Mouse (Mus musculus) kidney, adult 2 months (tissue): ENCODE results near the gene Cyp2d10. TPM values are rescaled to one million over a fixed set of nuclear protein-coding genes. Genes with fewer than 3 reads are reported as not detected.

Source experiments
- DNase-seq: peaks from one replicate; pipeline ENCODE4 v3.0.0; 2021
- H3K27ac ChIP-seq: fragments of 200-500 bp; 2 replicates; pipeline ENCODE4 v1.5.1; 2012; ENCODE audit warnings: low read depth, low read length, control low read depth, inconsistent platforms; ENCODE audit not compliant: insufficient read depth
- H3K27me3 ChIP-seq: fragments of 200-500 bp; replicated peaks from 2 replicates; pipeline ENCODE4 v1.6.1; 2012; ENCODE audit warnings: mild to moderate bottlenecking, moderate library complexity, low read length, inconsistent platforms; ENCODE audit not compliant: control insufficient read depth, insufficient read depth
- H3K36me3 ChIP-seq: fragments of 200-500 bp; 2 replicates; pipeline ENCODE4 v1.6.1; 2012; ENCODE audit warnings: mild to moderate bottlenecking, moderate library complexity, low read length, inconsistent platforms; ENCODE audit not compliant: control insufficient read depth, insufficient read depth
- H3K4me1 ChIP-seq: fragments of 200-500 bp; 2 replicates; pipeline ENCODE4 v1.6.1; 2011; ENCODE audit warnings: low read length; ENCODE audit not compliant: control insufficient read depth, insufficient read depth
- H3K4me3 ChIP-seq: fragments of 200-500 bp; 2 replicates; pipeline ENCODE4 v1.5.1; 2011; ENCODE audit warnings: mild to moderate bottlenecking, low read depth, low read length, control low read depth; ENCODE audit not compliant: insufficient read depth
- CTCF ChIP-seq: fragments of 200-500 bp; conservative IDR thresholded peaks from 2 replicates; pipeline ENCODE4 v1.5.1; 2011; ENCODE audit warnings: low read depth, mild to moderate bottlenecking, control low read depth, low read length, moderate library complexity, mixed read lengths; ENCODE audit not compliant: insufficient read depth, insufficient read length
- POLR2A ChIP-seq: fragments of 200-500 bp; IDR thresholded peaks from one replicate; pipeline ENCODE4 v1.6.1; 2011; ENCODE audit warnings: low read depth, low read length, control low read depth
- WGBS: fragments of 180-500 bp; shearing (Covaris S2); methylation state at CpG from one replicate; pipeline ENCODE4 v1.1.7; 2018; 5-methylcytosine and 5-hydroxymethylcytosine counted together
- polyA plus RNA-seq: library from polyadenylated mRNA; depleted of rRNA; stranded (reverse); fragments of >200 nt; gene quantifications from 2 replicates; pipeline ENCODE4 v1.2.3, GENCODE M21; 2012; rRNA removed

Cyp2d10 gene
- polyA plus RNA-seq, 1 experiment, result 0.33 TPM

DNA sequence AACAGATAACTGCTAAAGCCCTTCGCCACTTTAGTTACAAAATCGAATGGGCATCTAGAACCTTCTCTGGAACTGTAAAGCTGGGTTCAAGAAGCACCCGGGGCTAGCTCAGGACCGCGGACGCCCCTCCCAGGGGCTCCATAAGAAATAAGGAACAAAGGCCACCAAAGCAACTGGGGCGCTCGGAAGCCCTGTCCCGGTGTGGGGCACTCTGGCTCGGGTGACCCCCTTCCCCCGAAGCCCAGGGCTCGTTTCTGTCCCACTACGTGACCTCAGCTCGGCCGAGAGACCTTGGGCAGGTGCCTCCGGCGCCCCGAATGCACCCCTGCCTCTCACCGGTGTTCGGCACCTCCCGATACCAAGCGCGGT is 53.3 kb downstream of the Cyp2d10 start:
- Histone ChIP-seq H3K27me3 (no peaks in the 10 kb centered on the region), H3K27ac (peak overlapping the region; percentile 97), H3K36me3 (peaks cover 3% of the 10 kb centered on the region; the same call in 1 of the 2 replicates), H3K4me3 (peak overlapping the region; percentile 94), H3K4me1 (peaks cover 25% of the 10 kb centered on the region)
- no peak for DNase-seq
- TF ChIP-seq POLR2A (no peak), CTCF (no peak)
- WGBS, result under 1% methylated on average over 23 of the region's 23 CpGs

DNA sequence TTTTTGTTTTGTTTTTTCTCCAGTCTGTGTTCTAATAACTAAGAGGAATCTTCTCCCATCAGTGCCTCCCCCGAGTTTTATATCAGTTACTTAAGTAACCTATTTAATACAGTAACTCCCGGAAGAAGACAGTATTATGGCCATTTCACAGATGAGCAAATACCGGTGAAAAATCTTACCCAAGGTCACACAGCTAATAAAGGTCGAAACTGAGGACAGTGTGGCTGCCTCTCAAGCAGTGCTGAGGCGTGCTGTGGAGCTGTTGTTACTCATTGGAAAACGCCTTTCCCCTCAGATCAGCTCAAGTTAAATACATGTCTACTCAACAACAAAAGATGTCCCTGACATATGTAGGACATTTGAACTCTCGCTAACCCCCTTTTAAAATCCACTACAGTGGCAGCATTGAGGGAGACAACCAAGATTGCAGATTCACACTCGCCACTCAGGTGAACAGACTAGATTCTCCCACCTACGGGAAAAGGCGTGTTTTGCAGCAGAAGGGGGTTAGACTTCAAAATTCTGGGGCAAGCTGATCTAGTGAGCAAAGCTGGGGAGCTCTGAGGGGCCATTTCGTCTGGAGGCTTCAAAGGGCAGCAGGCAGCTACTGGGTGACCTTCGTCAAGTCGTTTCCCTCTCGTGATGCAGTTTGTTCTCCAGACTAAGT is 53.8 kb downstream of the Cyp2d10 start:
- TF ChIP-seq POLR2A (no peak), CTCF (no peak)
- Histone ChIP-seq H3K4me1 (peaks cover 28% of the 10 kb centered on the region), H3K4me3 (peak overlapping the region; percentile 94), H3K36me3 (peaks cover 3% of the 10 kb centered on the region; the same call in 1 of the 2 replicates), H3K27ac (peak overlapping the region; percentile 97), H3K27me3 (no peaks in the 10 kb centered on the region)
- DNase-seq, result peak; percentile 42
- WGBS, result 7% methylated on average over 14 of the region's 14 CpGs

Other genes with a start within 250 kb of the Cyp2d10 start
- gene Shisa8, start 194.4 kb downstream of the Cyp2d10 start, polyA plus RNA-seq, result 0.08 and 0.09 TPM in 2 replicates
- gene Tnfrsf13c, start 182.8 kb downstream of the Cyp2d10 start, polyA plus RNA-seq, result 0.24 and 3.5 TPM in 2 replicates
- gene Cenpm, start 162.4 kb downstream of the Cyp2d10 start, polyA plus RNA-seq, result 2.2 and 2.3 TPM in 2 replicates
- 0.20 TPM in 1 of 2 replicates, not detected in the other for gene 1500009C09Rik, start 154.8 kb downstream of the Cyp2d10 start, polyA plus RNA-seq
- gene Sept3, start 132.3 kb downstream of the Cyp2d10 start, polyA plus RNA-seq, result 0.47 and 0.90 TPM in 2 replicates
- 0.08 TPM in 1 of 2 replicates, not detected in the other for gene Wbp2nl, start 108.2 kb downstream of the Cyp2d10 start, polyA plus RNA-seq
- 200 and 242 TPM in 2 replicates for gene Naga, start 68.3 kb downstream of the Cyp2d10 start, polyA plus RNA-seq
- gene Pheta2, start 68.3 kb downstream of the Cyp2d10 start, polyA plus RNA-seq, result 0.45 and 0.52 TPM in 2 replicates
- 316 and 376 TPM in 2 replicates for gene Smdt1, start 68.2 kb downstream of the Cyp2d10 start, polyA plus RNA-seq
- gene Ndufa6, start 52.9 kb downstream of the Cyp2d10 start, polyA plus RNA-seq, result 632 and 646 TPM in 2 replicates
- gene Cyp2d22, start 26.9 kb downstream of the Cyp2d10 start, polyA plus RNA-seq, result 60.9 and 74.8 TPM in 2 replicates
- not detected in 2 replicates for gene Cyp2d11, start 13.2 kb downstream of the Cyp2d10 start, polyA plus RNA-seq
- 29.6 and 49.9 TPM in 2 replicates for gene Cyp2d9, start 26.2 kb upstream of the Cyp2d10 start, polyA plus RNA-seq
- 54.8 and 67.6 TPM in 2 replicates for gene Cyp2d12, start 147.9 kb upstream of the Cyp2d10 start, polyA plus RNA-seq
- 0.04 and 0.06 TPM in 2 replicates for gene Cyp2d34, start 213.8 kb upstream of the Cyp2d10 start, polyA plus RNA-seq